Mouse (Mus musculus) central nervous system, embryonic 18 days (tissue): ENCODE data around the gene Chkb. TPM values are rescaled to one million over a fixed set of nuclear protein-coding genes. Genes with fewer than 3 reads are reported as not detected.

Experiments used
- polyA plus RNA-seq: library from polyadenylated mRNA; depleted of rRNA; stranded (reverse); fragments of >200 nt; gene quantifications from 2 replicates; pipeline ENCODE4 v1.2.3, GENCODE M21; 2012; rRNA removed

The Chkb gene
- polyA plus RNA-seq: 87.4 and 92.5 TPM in 2 replicates

DNA sequence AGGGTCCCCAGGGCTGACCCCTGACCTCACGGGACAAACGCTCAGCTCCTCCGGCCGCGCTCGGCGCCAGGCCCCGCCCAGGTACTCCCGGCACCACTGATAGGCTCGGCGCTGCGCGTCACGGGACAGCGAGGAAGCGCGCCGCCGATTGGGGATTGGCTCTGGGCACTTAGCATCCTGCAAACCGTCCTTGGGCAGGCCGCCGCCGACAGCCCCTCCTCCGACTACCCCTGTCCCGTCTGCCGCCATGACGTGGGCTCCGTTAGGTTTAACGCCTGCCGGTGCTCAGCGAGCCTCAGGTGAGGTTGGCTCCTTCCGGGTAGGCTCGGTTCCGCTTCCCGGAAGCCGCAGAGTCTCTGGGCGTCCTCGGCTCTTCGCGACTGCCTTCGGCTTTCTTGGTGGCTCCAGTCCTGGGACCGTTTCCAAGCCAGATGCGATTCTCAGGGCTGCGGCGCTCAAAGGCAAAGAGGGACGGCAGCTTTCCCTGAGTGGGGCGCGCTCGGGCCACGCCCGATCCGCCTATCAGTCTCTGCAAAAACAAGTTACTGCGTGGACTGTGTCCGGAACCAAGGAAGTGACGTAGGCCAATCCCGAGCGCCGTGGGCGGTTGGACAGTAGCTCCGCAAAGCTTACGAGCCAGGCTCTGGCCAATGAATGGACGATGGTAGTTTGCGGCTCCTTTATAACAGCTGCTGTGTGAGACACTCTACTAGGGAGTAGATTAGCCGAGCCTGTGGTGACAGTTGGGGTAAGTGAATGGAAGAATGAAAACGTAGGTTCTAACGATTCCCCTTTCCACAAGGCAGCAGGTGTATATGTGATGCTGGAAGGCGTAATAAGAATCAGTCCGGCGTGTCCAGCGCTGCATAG lies at the start of gene Chkb, which contains the start of the genes C730034F03Rik and Gm44502:
Gene Chkb, minus strand, starts transcription at position 557 of the 870 bp plus-strand sequence.
Gene C730034F03Rik, plus strand, starts transcription at position 238 of the 870 bp plus-strand sequence.
Gene Gm44502, minus strand, starts transcription at position 345 of the 870 bp plus-strand sequence.

DNA sequence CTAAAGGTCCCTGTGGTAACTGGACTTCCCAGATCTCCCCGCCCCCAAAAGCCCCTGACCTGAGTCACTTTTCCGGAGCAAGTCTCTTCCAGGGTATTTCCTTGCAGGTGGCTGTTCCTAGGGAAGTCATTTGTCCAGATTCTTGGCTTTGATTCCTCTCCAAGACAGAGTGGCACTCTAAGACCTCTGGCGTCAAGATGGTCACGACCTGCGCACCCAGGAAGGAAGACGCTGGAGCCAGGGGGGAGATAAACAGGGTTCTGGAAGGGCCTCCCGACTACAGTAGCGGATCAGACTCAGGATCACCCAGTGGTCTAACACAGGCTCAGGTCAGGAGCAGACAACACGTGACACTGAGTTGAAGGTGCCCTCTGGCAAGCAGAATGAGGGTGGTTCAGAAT lies 47.4 kb upstream of the Chkb start, which contains the start of gene Arsa:
Gene Arsa, minus strand, starts transcription at position 335 of the 401 bp plus-strand sequence.

DNA sequence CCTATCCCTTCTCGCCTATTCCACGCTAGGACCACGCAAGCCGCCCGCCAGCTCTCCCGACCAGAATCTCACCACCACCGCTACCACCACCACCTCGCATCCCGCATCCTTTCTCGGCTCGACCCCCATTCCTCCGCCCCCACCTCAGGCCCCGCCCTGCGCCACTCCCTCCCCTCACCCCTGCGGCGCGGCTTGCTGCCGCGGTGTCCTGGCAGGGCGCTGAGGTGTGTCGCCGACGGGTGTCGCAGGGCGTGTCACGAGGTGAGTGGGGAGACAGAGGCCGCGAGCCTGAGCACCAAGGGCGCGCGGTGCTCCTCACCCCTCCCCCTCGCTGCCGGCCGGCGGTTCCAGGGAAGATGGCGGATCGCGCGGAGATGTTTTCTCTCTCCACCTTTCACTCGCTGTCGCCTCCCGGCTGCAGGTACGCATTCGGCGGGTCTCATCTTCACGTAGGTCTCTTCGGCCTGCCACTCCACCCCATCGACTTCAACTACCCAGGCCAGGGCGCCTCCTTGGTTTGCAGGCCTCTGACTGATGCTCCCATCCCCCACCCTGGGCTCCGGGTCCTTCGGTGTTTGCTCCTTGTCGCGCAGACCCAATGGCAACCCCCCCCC lies 24.3 kb upstream of the Chkb start, which contains the start of gene Mapk8ip2:
Gene Mapk8ip2, plus strand, starts transcription at position 49 of the 614 bp plus-strand sequence.

DNA sequence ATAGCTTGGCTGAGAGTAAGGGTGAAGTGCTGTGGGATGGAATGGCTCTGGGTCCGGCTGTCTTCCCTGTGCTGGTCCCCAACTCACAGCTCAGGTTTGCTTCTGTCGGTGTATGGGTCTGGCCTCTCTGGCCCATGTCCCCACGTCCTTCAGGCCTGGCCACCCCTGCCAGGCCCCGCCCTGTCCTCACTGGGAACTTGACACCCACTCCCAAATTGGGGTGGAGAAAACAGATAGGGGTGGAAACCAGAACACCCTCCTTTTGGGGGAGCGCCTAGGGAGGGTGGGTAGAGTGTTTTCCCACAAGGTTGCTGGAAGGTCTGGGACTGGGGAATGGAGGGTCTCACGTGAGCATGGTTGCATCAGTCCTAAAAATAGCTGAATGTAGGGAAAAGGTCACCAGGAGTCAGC lies 4.0 kb downstream of the Chkb start, which contains the start of gene Cpt1b:
Gene Cpt1b, minus strand, starts transcription at position 153 of the 411 bp plus-strand sequence.

DNA sequence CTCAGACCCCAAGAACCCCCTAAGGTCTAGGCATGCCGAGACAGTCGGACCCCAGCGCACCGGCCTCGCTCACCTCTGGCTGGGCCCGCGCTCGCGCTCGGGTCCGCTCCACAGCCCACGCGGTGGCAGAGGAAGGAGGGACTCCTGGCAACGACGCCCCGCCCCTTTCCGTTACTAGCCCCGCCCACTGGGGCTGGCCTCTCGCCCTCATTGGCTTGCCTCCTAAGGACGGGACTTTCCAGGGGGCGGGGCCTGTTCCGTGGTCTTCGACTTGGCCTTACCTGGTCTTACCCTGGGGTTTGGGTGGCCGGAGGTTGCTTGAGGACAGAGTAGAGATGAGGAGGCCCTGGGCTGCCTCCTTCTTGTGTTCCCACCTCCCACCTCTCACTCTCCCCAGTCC lies 19.6 kb downstream of the Chkb start, which contains the start of gene Syce3:
Gene Syce3, minus strand, starts transcription at position 386 of the 400 bp plus-strand sequence.

DNA sequence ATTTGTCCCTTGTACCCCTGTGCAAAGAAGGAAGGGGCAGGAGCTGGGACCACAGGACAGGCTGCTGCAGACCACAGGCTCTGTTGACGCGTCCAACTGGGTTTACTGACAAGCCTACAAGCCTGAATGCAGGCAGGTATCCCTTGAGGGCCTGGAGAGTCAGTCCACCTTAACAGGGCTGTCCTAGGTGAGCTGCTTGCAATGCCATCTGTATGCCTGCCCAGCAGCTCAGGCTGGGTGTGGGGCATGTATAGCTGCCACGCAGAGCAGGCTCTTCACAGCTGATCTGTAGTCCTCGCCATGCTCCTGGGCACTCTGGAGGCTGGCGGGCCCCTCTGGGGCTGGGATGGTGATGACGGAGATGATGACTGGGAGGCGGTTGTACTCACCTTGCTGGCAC lies 45.1 kb downstream of the Chkb start, which contains the start of gene Klhdc7b:
Gene Klhdc7b, plus strand, starts transcription at position 301 of the 400 bp plus-strand sequence.

GRCm38 (mm10) chr15:89378831-89379401 lies 50.8 kb downstream of the Chkb start, which contains the start of gene Odf3b:
TSS of gene Odf3b (minus strand) at chr15:89379282.

GRCm38 (mm10) chr15:89376957-89377356 lies 52.8 kb downstream of the Chkb start, which contains the start of gene Tymp:
TSS of gene Tymp (minus strand) at chr15:89377039.

Other genes starting within 250 kb of the Chkb start
- gene Plxnb2, start 249.1 kb downstream of the Chkb start, polyA plus RNA-seq: 134 and 141 TPM in 2 replicates
- gene Dennd6b, start 233.4 kb downstream of the Chkb start, polyA plus RNA-seq: 162 TPM in 2 replicates
- gene Ppp6r2, start 218.4 kb downstream of the Chkb start, polyA plus RNA-seq: 132 and 135 TPM in 2 replicates
- 149 and 165 TPM in 2 replicates for gene Sbf1, start 114.6 kb downstream of the Chkb start, polyA plus RNA-seq
- gene Adm2, start 107.2 kb downstream of the Chkb start, polyA plus RNA-seq: 0.07 TPM in 1 of 2 replicates, not detected in the other
- gene Miox, start 95.5 kb downstream of the Chkb start, polyA plus RNA-seq: not detected in 2 replicates
- 15.9 and 17.0 TPM in 2 replicates for gene Lmf2, start 74.2 kb downstream of the Chkb start, polyA plus RNA-seq
- 104 and 105 TPM in 2 replicates for gene Ncaph2, start 74.2 kb downstream of the Chkb start, polyA plus RNA-seq
- 34.5 and 37.7 TPM in 2 replicates for gene Sco2, start 56.1 kb downstream of the Chkb start, polyA plus RNA-seq
- 3.2 and 3.9 TPM in 2 replicates for gene Tymp, start 52.9 kb downstream of the Chkb start, polyA plus RNA-seq
- gene Odf3b, start 50.6 kb downstream of the Chkb start, polyA plus RNA-seq: 2.2 and 4.6 TPM in 2 replicates
- gene Klhdc7b, start 45.0 kb downstream of the Chkb start, polyA plus RNA-seq: 0.03 and 0.04 TPM in 2 replicates
- 0.23 and 0.26 TPM in 2 replicates for gene Syce3, start 19.4 kb downstream of the Chkb start, polyA plus RNA-seq
- gene Cpt1b, start 4.0 kb downstream of the Chkb start, polyA plus RNA-seq: 6.2 and 8.1 TPM in 2 replicates
- 3.3 and 3.4 TPM in 2 replicates for gene C730034F03Rik, start 319 bp downstream of the Chkb start, polyA plus RNA-seq
- 0.11 and 0.19 TPM in 2 replicates for gene Gm44502, start 212 bp downstream of the Chkb start, polyA plus RNA-seq
- 85.6 and 93.4 TPM in 2 replicates for gene Mapk8ip2, start 24.0 kb upstream of the Chkb start, polyA plus RNA-seq
- gene Arsa, start 47.5 kb upstream of the Chkb start, polyA plus RNA-seq: 36.4 and 36.7 TPM in 2 replicates
- gene Shank3, start 69.7 kb upstream of the Chkb start, polyA plus RNA-seq: 41.7 and 44.4 TPM in 2 replicates
- 7.3 and 9.3 TPM in 2 replicates for gene Acr, start 138.4 kb upstream of the Chkb start, polyA plus RNA-seq
- gene Rabl2, start 162.0 kb upstream of the Chkb start, polyA plus RNA-seq: 114 and 122 TPM in 2 replicates